Mouse (Mus musculus) MEL (cell line): Measurements from ENCODE around the gene Kcna7. TPM values are rescaled to one million over a fixed set of nuclear protein-coding genes. Genes with fewer than 3 reads are reported as not detected.

ENCODE experiments used
- DNase-seq: peaks from one replicate; pipeline ENCODE4 v3.0.0; 2011; ENCODE audit warnings: low read depth, low spot score
- H3K27ac ChIP-seq: 2 replicates; pipeline ENCODE4 v1.5.1; 2012; ENCODE audit warnings: low read depth, mild to moderate bottlenecking, control low read depth, low read length, moderate library complexity; ENCODE audit not compliant: control insufficient read depth
- H3K27me3 ChIP-seq, 2 experiments: fragments of 150-350 bp in 1 of 2; sonication (generic) in 1 of 2; 2 replicates each; pipeline ENCODE4 v1.6.1; 2012; ENCODE audit warnings: low read length in 2 of 2, mild to moderate bottlenecking in 2 of 2, improper control_type of control experiment in 1 of 2, moderate library complexity in 1 of 2; ENCODE audit not compliant: insufficient read depth in 2 of 2, control insufficient read depth in 1 of 2
- H3K36me3 ChIP-seq, 2 experiments: 2 replicates each; pipeline ENCODE4 v1.6.1; 2012 to 2014; ENCODE audit warnings: low read length in 2 of 2, improper control_type of control experiment in 1 of 2, inconsistent platforms in 1 of 2, mild to moderate bottlenecking in 1 of 2; ENCODE audit not compliant: insufficient read depth in 2 of 2, control insufficient read depth in 1 of 2
- H3K4me1 ChIP-seq, 2 experiments: fragments of 150-350 bp in 1 of 2; sonication (generic) in 1 of 2; 2 replicates each; pipeline ENCODE4 v1.6.1; 2012; ENCODE audit warnings: low read length in 2 of 2, improper control_type of control experiment in 1 of 2, mild to moderate bottlenecking in 1 of 2; ENCODE audit not compliant: insufficient read depth in 2 of 2, control insufficient read depth in 1 of 2
- H3K4me3 ChIP-seq, 2 experiments: fragments of 150-350 bp in 1 of 2; sonication (generic) in 1 of 2; 2 replicates each; pipeline ENCODE4 v1.5.1; 2012; ENCODE audit warnings: low read depth in 2 of 2, low read length in 2 of 2, mild to moderate bottlenecking in 2 of 2, moderate library complexity in 2 of 2, control low read depth in 1 of 2, improper control_type of control experiment in 1 of 2; ENCODE audit not compliant: control insufficient read depth in 1 of 2, insufficient read depth in 1 of 2
- H3K79me2 ChIP-seq: 2 replicates; pipeline ENCODE4 v1.6.1; 2012; ENCODE audit warnings: mild to moderate bottlenecking, low read length, moderate library complexity; ENCODE audit not compliant: control insufficient read depth, poor library complexity, insufficient read depth
- H3K9ac ChIP-seq: 2 replicates; pipeline ENCODE4 v1.6.1; 2012; ENCODE audit warnings: low read depth, mild to moderate bottlenecking, control low read depth, low read length, moderate library complexity; ENCODE audit not compliant: control insufficient read depth, poor library complexity, severe bottlenecking
- H3K9me3 ChIP-seq: fragments of 150-350 bp; sonication (generic); replicated peaks from 2 replicates; pipeline ENCODE4 v1.6.1; 2012; ENCODE audit warnings: mild to moderate bottlenecking, low read length, improper control_type of control experiment, moderate library complexity; ENCODE audit not compliant: insufficient read depth
- BHLHE40 ChIP-seq: IDR thresholded peaks from 2 replicates; pipeline ENCODE4 v1.6.1; 2012; ENCODE audit warnings: low read depth, mild to moderate bottlenecking, inconsistent platforms, low read length, improper control_type of control experiment, borderline replicate concordance
- E2F4 ChIP-seq: IDR thresholded peaks from 2 replicates; pipeline ENCODE4 v1.6.1; 2011; ENCODE audit warnings: low read depth, low read length, improper control_type of control experiment, borderline replicate concordance
- ELF1 ChIP-seq: IDR thresholded peaks from 2 replicates; pipeline ENCODE4 v1.6.1; 2014; ENCODE audit warnings: low read depth, mild to moderate bottlenecking, inconsistent platforms, low read length, improper control_type of control experiment, moderate library complexity
- GATA1 ChIP-seq: IDR thresholded peaks from 2 replicates; pipeline ENCODE4 v1.6.1; 2011; ENCODE audit warnings: low read depth, low read length, improper control_type of control experiment
- HCFC1 ChIP-seq: IDR thresholded peaks from 2 replicates; pipeline ENCODE4 v1.6.1; 2012; ENCODE audit warnings: low read depth, mild to moderate bottlenecking, inconsistent platforms, low read length, improper control_type of control experiment, moderate library complexity
- MAFK ChIP-seq: IDR thresholded peaks from 2 replicates; pipeline ENCODE4 v1.6.1; 2011; ENCODE audit warnings: low read depth, mild to moderate bottlenecking, low read length, improper control_type of control experiment, borderline replicate concordance
- MAZ ChIP-seq: IDR thresholded peaks from 2 replicates; pipeline ENCODE4 v1.6.1; 2012; ENCODE audit warnings: low read depth, mild to moderate bottlenecking, inconsistent platforms, low read length, improper control_type of control experiment
- NELFE ChIP-seq: IDR thresholded peaks from 2 replicates; pipeline ENCODE4 v1.6.1; 2011; ENCODE audit warnings: low read depth, low read length, improper control_type of control experiment
- POLR2A ChIP-seq, 2 experiments: IDR thresholded peaks; 2 replicates each; pipeline ENCODE4 v1.6.1; 2011 to 2012; ENCODE audit warnings: low read length in 2 of 2, mild to moderate bottlenecking in 2 of 2, control low read depth in 1 of 2, improper control_type of control experiment in 1 of 2, low read depth in 1 of 2, moderate library complexity in 1 of 2; ENCODE audit not compliant: control insufficient read depth in 1 of 2, insufficient read depth in 1 of 2, poor library complexity in 1 of 2
- POLR2AphosphoS5 ChIP-seq: IDR thresholded peaks from 2 replicates; pipeline ENCODE4 v1.6.1; 2012; ENCODE audit warnings: low read depth, borderline replicate concordance, mild to moderate bottlenecking, inconsistent platforms, low read length, moderate library complexity, mixed read lengths
- RAD21 ChIP-seq: IDR thresholded peaks from 2 replicates; pipeline ENCODE4 v1.6.1; 2011; ENCODE audit warnings: mild to moderate bottlenecking, low read depth, low read length, improper control_type of control experiment
- RCOR1 ChIP-seq: IDR thresholded peaks from 2 replicates; pipeline ENCODE4 v1.6.1; 2012; ENCODE audit warnings: low read depth, mild to moderate bottlenecking, inconsistent platforms, low read length, improper control_type of control experiment
- SIN3A ChIP-seq: IDR thresholded peaks from 2 replicates; pipeline ENCODE4 v1.6.1; 2012; ENCODE audit warnings: low read length, improper control_type of control experiment, inconsistent platforms
- TBP ChIP-seq: IDR thresholded peaks from 2 replicates; pipeline ENCODE4 v1.8.0; 2011; ENCODE audit warnings: low read depth, low read length, improper control_type of control experiment
- UBTF ChIP-seq: IDR thresholded peaks from 2 replicates; pipeline ENCODE4 v1.6.1; 2012; ENCODE audit warnings: low read depth, mild to moderate bottlenecking, inconsistent platforms, low read length, improper control_type of control experiment, moderate library complexity, borderline replicate concordance; ENCODE audit not compliant: insufficient read depth
- ZKSCAN1 ChIP-seq: IDR thresholded peaks from 2 replicates; pipeline ENCODE4 v1.6.1; 2012; ENCODE audit warnings: low read depth, mild to moderate bottlenecking, inconsistent platforms, low read length, improper control_type of control experiment, moderate library complexity
- ZMIZ1 ChIP-seq: IDR thresholded peaks from 2 replicates; pipeline ENCODE4 v1.6.1; 2012; ENCODE audit warnings: low read depth, mild to moderate bottlenecking, inconsistent platforms, low read length, improper control_type of control experiment, moderate library complexity
- ZNF384 ChIP-seq: IDR thresholded peaks from 2 replicates; pipeline ENCODE4 v1.6.1; 2012; ENCODE audit warnings: low read depth, mild to moderate bottlenecking, inconsistent platforms, low read length, improper control_type of control experiment
- polyA plus RNA-seq, 2 experiments: library from polyadenylated mRNA; stranded (reverse) in 1 of 2; unstranded in 1 of 2; fragments of >175 nt in 1 of 2; fragments of >200 nt in 1 of 2; gene quantifications; 2 replicates each; pipeline versions ENCODE4 v1.2.1 to v1.2.4; 2012; ENCODE audit warnings: low replicate concordance in 2 of 2, low read depth in 1 of 2; ENCODE audit not compliant: insufficient read length in 2 of 2, insufficient read depth in 1 of 2, missing spikeins in 1 of 2
- total RNA-seq: library from RNA; depleted of rRNA; stranded (reverse); fragments of 300-350 nt; gene quantifications from 2 replicates; pipeline ENCODE4 v1.2.3, GENCODE M21; 2012

The Kcna7 gene
- total and polyA plus RNA-seq, 3 experiments = 0.06 TPM; not detected in 2

- TF ChIP-seq GATA1 = no peak
- peak; percentile 50 for TF ChIP-seq NELFE
- peak in 1 of 2 experiments; percentile 61; a peak in 3 of 4 replicates for TF ChIP-seq POLR2A (IDR thresholded peaks at IDR 0.05; ENCODE audit: control insufficient read depth in 1 of 2, insufficient read depth in 1 of 2, low read depth in 1 of 2, low read length in 2 of 2, poor library complexity in 1 of 2)
- TF ChIP-seq RAD21 = no peak
- TF ChIP-seq ZNF384 = peak; percentile 89
- TF ChIP-seq HCFC1 = 0 out of 2 replicates have a peak, but pooled peaks have one; percentile 48
- Histone ChIP-seq H3K27me3 (peaks cover 0 to 3% of the 10 kb centered on the region in 2 experiments; a peak in 2 of 4 replicates), H3K27ac (no peak overlapping the region)
Observed at GRCm38 (mm10) chr7:45413864-45414739, 8.6 kb downstream of the Kcna7 start.

GRCm38 (mm10) chr7:45414740-45415224 lies 9.3 kb downstream of the Kcna7 start:
- TF ChIP-seq POLR2AphosphoS5 = no peak
- no peak for TF ChIP-seq RAD21
- TF ChIP-seq RCOR1 = no peak
- no peak for TF ChIP-seq E2F4
- no peak for TF ChIP-seq ZKSCAN1
- TF ChIP-seq NELFE = no peak
- TF ChIP-seq BHLHE40 = no peak
- TF ChIP-seq TBP = no peak
- TF ChIP-seq MAFK = no peak
- TF ChIP-seq UBTF = no peak
- no peak for TF ChIP-seq ELF1
- TF ChIP-seq SIN3A = no peak
- TF ChIP-seq MAZ = no peak
- no peak for TF ChIP-seq ZMIZ1
- TF ChIP-seq, all 39 proteins: peak for 0
- no peaks in the 10 kb centered on the region; the same call in 1 of the 2 replicates for H3K79me2 ChIP-seq
- H3K4me1 ChIP-seq = peaks cover 6 to 7% of the 10 kb centered on the region in 2 experiments; a peak in 2 of 4 replicates
- no peak overlapping the region for H3K27ac ChIP-seq
- H3K9me3 ChIP-seq = no peaks in the 10 kb centered on the region
- DNase-seq = no peak
- no peak overlapping the region for H3K4me3 ChIP-seq
- H3K27me3 ChIP-seq = peaks cover 0 to 3% of the 10 kb centered on the region in 2 experiments; a peak in 2 of 4 replicates
- H3K36me3 ChIP-seq = no peaks in the 10 kb centered on the region; a peak in 1 of 4 replicates
- H3K9ac ChIP-seq = no peak overlapping the region

More at GRCm38 (mm10) chr7:45413864-45414739, 8.6 kb downstream of the Kcna7 start:
- no peaks in the 10 kb centered on the region; a peak in 1 of 4 replicates for H3K36me3 ChIP-seq
- peak overlapping the region; percentile 71 for H3K9ac ChIP-seq
- no peaks in the 10 kb centered on the region; the same call in 1 of the 2 replicates for H3K79me2 ChIP-seq
- peak overlapping the region; percentile 69 to 100 for H3K4me3 ChIP-seq
- DNase-seq = no peak
- peaks cover 6 to 7% of the 10 kb centered on the region in 2 experiments; a peak in 2 of 4 replicates for H3K4me1 ChIP-seq
- H3K9me3 ChIP-seq = no peaks in the 10 kb centered on the region
